Mouse (Mus musculus): Measurements from ENCODE around the gene Mgmt. TPM values are rescaled to one million over a fixed set of nuclear protein-coding genes. Genes with fewer than 3 reads are reported as not detected.

Gene Mgmt
- total and polyA plus RNA-seq, 3 experiments: not detected

GRCm38 (mm10) chr7:137067758-137068157 lies 173.3 kb downstream of the Mgmt start:
- Histone ChIP-seq H3K9ac (ENCODE audit: control insufficient read depth, low read depth, low read length, poor library complexity, severe bottlenecking) (no peak overlapping the region), H3K4me1 (ENCODE audit: control insufficient read depth in 1 of 2, insufficient read depth in 2 of 2, low read length in 2 of 2) (no peaks in the 10 kb centered on the region), H3K9me3 (replicated peaks; ENCODE audit: insufficient read depth, low read length) (no peaks in the 10 kb centered on the region), H3K4me3 (ENCODE audit: control insufficient read depth in 1 of 2, insufficient read depth in 1 of 2, low read depth in 2 of 2, low read length in 2 of 2) (no peak overlapping the region), H3K36me3 (ENCODE audit: control insufficient read depth in 1 of 2, insufficient read depth in 2 of 2, low read length in 2 of 2) (no peaks in the 10 kb centered on the region), H3K27ac (ENCODE audit: control insufficient read depth, low read depth, low read length) (no peak overlapping the region), H3K27me3 (ENCODE audit: control insufficient read depth in 1 of 2, insufficient read depth in 2 of 2, low read length in 2 of 2) (no peaks in the 10 kb centered on the region), H3K79me2 (ENCODE audit: control insufficient read depth, insufficient read depth, low read length, poor library complexity) (no peaks in the 10 kb centered on the region)
- no peak for DNase-seq (ENCODE audit: low read depth, low spot score)
- TF ChIP-seq MYB (IDR thresholded peaks at IDR 0.05; ENCODE audit: low read depth, low read length) (no peak), POLR2AphosphoS2 (IDR thresholded peaks at IDR 0.05; ENCODE audit: low read length) (no peak), ZNF384 (IDR thresholded peaks at IDR 0.05; ENCODE audit: low read depth, low read length) (no peak), MAFK (IDR thresholded peaks at IDR 0.05; ENCODE audit: borderline replicate concordance, low read depth, low read length) (no peak), ZC3H11A (IDR thresholded peaks at IDR 0.05; ENCODE audit: low read depth, low read length) (no peak)

DNA sequence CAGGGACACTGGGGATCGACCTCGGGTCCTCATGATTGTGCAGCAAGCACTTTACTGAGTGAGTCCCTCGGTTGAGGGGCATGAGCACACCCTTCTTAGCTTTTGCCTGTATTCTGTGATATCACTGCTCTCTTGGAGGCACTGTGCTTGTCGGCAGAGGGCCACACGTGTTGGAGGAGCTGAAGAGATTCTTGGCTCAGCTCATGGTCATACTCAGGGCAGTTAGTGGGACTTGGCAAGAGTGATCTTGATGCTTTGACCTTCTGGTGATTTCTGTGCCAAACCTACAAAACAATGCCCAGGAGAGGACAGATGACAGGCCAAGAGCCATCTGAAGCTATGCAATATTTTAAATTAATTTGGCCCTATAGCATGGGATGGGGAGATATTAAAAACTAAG lies 174.4 kb downstream of the Mgmt start:
- no peaks in the 10 kb centered on the region for H3K9me3 ChIP-seq (replicated peaks; ENCODE audit: insufficient read depth, low read length)
- no peaks in the 10 kb centered on the region for H3K4me1 ChIP-seq (ENCODE audit: control insufficient read depth in 1 of 2, insufficient read depth in 2 of 2, low read length in 2 of 2)
- DNase-seq (ENCODE audit: low read depth, low spot score): no peak
- no peaks in the 10 kb centered on the region for H3K79me2 ChIP-seq (ENCODE audit: control insufficient read depth, insufficient read depth, low read length, poor library complexity)
- no peak overlapping the region for H3K27ac ChIP-seq (ENCODE audit: control insufficient read depth, low read depth, low read length)
- H3K36me3 ChIP-seq (ENCODE audit: control insufficient read depth in 1 of 2, insufficient read depth in 2 of 2, low read length in 2 of 2): no peaks in the 10 kb centered on the region
- H3K9ac ChIP-seq (ENCODE audit: control insufficient read depth, low read depth, low read length, poor library complexity, severe bottlenecking): no peak overlapping the region
- no peaks in the 10 kb centered on the region for H3K27me3 ChIP-seq (ENCODE audit: control insufficient read depth in 1 of 2, insufficient read depth in 2 of 2, low read length in 2 of 2)
- TF ChIP-seq CHD1 (IDR thresholded peaks at IDR 0.05; ENCODE audit: low read depth, low read length): no peak
- TF ChIP-seq POLR2A (IDR thresholded peaks at IDR 0.05; ENCODE audit: control insufficient read depth in 1 of 2, insufficient read depth in 1 of 2, low read depth in 1 of 2, low read length in 2 of 2, poor library complexity in 1 of 2): no peak
- TF ChIP-seq MEF2A (IDR thresholded peaks at IDR 0.05; ENCODE audit: extremely low read depth, insufficient replicate concordance, low read depth, low read length, poor library complexity, severe bottlenecking): no peak
- no peak for TF ChIP-seq MAZ (IDR thresholded peaks at IDR 0.05; ENCODE audit: low read depth, low read length)
- TF ChIP-seq CHD2 (IDR thresholded peaks at IDR 0.05; ENCODE audit: low read length): no peak
- TF ChIP-seq POLR2AphosphoS5 (IDR thresholded peaks at IDR 0.05; ENCODE audit: borderline replicate concordance, low read depth, low read length): no peak
- TF ChIP-seq ETS1 (IDR thresholded peaks at IDR 0.05; ENCODE audit: low read depth, low read length): no peak
- no peak for TF ChIP-seq GATA1 (IDR thresholded peaks at IDR 0.05; ENCODE audit: low read depth, low read length)
- no peak for TF ChIP-seq JUND (IDR thresholded peaks at IDR 0.05; ENCODE audit: low read depth, low read length)
- no peak for TF ChIP-seq SIN3A (IDR thresholded peaks at IDR 0.05; ENCODE audit: low read length)
- TF ChIP-seq ELF1 (IDR thresholded peaks at IDR 0.05; ENCODE audit: low read depth, low read length): no peak
- no peak for TF ChIP-seq USF2 (IDR thresholded peaks at IDR 0.05; ENCODE audit: borderline replicate concordance in 1 of 2, insufficient read depth in 1 of 2, low read depth in 1 of 2, low read length in 2 of 2)
- TF ChIP-seq EP300 (IDR thresholded peaks at IDR 0.05; ENCODE audit: low read depth in 1 of 2, low read length in 2 of 2): no peak
- no peak for TF ChIP-seq NELFE (IDR thresholded peaks at IDR 0.05; ENCODE audit: low read depth, low read length)
- TF ChIP-seq MXI1 (IDR thresholded peaks at IDR 0.05; ENCODE audit: low read depth, low read length): no peak
- no peak for TF ChIP-seq KAT2A (conservative IDR thresholded peaks at IDR 0.05; ENCODE audit: low read depth, low read length)
- TF ChIP-seq SMC3 (IDR thresholded peaks at IDR 0.05; ENCODE audit: low read depth, low read length): no peak
- no peak for TF ChIP-seq POLR2AphosphoS2 (IDR thresholded peaks at IDR 0.05; ENCODE audit: low read length)
- H3K4me3 ChIP-seq (ENCODE audit: control insufficient read depth in 1 of 2, insufficient read depth in 1 of 2, low read depth in 2 of 2, low read length in 2 of 2): no peak overlapping the region
